ENCODE assay signal across 25 mouse cellular contexts in the genomic region with DNA sequence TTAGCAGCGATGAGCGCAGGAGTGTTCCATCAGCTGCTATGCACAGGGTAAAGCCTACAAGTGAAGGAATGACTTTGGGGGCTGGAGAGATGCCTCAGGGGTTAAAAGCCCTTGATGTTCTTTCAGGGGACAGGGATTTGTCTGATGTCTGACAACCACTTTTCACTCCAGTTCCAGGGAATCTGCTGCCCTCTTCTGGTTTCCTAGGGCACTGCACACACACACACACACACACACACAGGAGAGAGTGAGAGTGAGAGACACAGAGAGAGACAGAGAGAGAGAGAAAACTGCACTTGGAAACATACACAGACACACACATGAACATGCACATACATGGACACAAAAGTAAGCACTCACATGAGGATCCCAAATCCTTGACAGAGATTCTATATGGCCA. TPM values are rescaled to one million over a fixed set of nuclear protein-coding genes. Genes with fewer than 3 reads are reported as not detected.
A peak's percentile ranks its signal among the peaks of the same experiment; 100 is the strongest.
DNase-seq lines count a peak whose midpoint lies in the region; ATAC-seq and TF ChIP-seq lines count a peak whose summit lies in the region.
"Had no signal": no experiment of that assay in that cellular context is flagged by ENCODE, and none has a peak within 500 bp of the region (broad histone marks: within the 10 kb centered on the region; RNA-seq: fewer than 3 reads in every experiment).

No protein-coding gene starts in this region.

- no peaks in the 10 kb centered on the region for H3K9me3 ChIP-seq in hindbrain, postnatal 0 days (ENCODE audit: low read length)
- H3K9me3 ChIP-seq in hindbrain, embryonic 16.5 days (ENCODE audit: control insufficient read depth, low read length): no peaks in the 10 kb centered on the region
- H3K9me3 ChIP-seq in liver, embryonic 14.5 days (ENCODE audit: control insufficient read depth, low read length): no peaks in the 10 kb centered on the region; the same call in 1 of the 2 replicates
- H3K9me3 ChIP-seq in liver, embryonic 12.5 days (replicated peaks): no peaks in the 10 kb centered on the region
- peaks cover 9% of the 10 kb centered on the region for H3K9me3 ChIP-seq in E14TG2a.4 (ENCODE audit: low read length)
- H3K9me3 ChIP-seq: forebrain, embryonic 13.5 days; limb, embryonic 10.5 days had no signal

- TF ChIP-seq POLR2A in bone marrow macrophage, adult 2 months (IDR thresholded peaks at IDR 0.05; ENCODE audit: borderline replicate concordance, low read depth, low read length): no peak

- no peaks in the 10 kb centered on the region for H3K36me3 ChIP-seq in hindbrain, postnatal 0 days (ENCODE audit: insufficient read depth, low read length)
- H3K36me3 ChIP-seq in hindbrain, embryonic 16.5 days (ENCODE audit: control insufficient read depth, insufficient read depth, low read length): no peaks in the 10 kb centered on the region
- H3K36me3 ChIP-seq in liver, embryonic 14.5 days (replicated peaks; ENCODE audit: control insufficient read depth, insufficient read depth, low read depth): no peaks in the 10 kb centered on the region
- no peaks in the 10 kb centered on the region for H3K36me3 ChIP-seq in liver, embryonic 12.5 days
- H3K36me3 ChIP-seq in E14TG2a.4 (ENCODE audit: insufficient read depth, low read length): peaks cover 18% of the 10 kb centered on the region
- H3K36me3 ChIP-seq: embryonic facial prominence, embryonic 13.5 days; limb, embryonic 10.5 days; liver, embryonic 13.5 days; midbrain, embryonic 12.5 days had no signal

- 94% methylated on average over 2 of the region's 2 CpGs for WGBS in hindbrain, postnatal 0 days
- WGBS in hindbrain, embryonic 16.5 days: 100% methylated on average over 2 of the region's 2 CpGs
- 96% methylated on average over 2 of the region's 2 CpGs for WGBS in liver, embryonic 14.5 days (ENCODE audit: insufficient replicate concordance)
- 92% methylated on average over 2 of the region's 2 CpGs for WGBS in liver, embryonic 12.5 days (ENCODE audit: insufficient replicate concordance)

- H3K9ac ChIP-seq in hindbrain, postnatal 0 days (replicated peaks; ENCODE audit: low read length): no peak overlapping the region
- H3K9ac ChIP-seq in hindbrain, embryonic 16.5 days (ENCODE audit: low read depth, low read length): no peak overlapping the region
- no peak overlapping the region for H3K9ac ChIP-seq in liver, embryonic 14.5 days (replicated peaks)
- no peak overlapping the region for H3K9ac ChIP-seq in liver, embryonic 12.5 days
- H3K9ac ChIP-seq: embryonic facial prominence, embryonic 13.5 days; forebrain, embryonic 13.5 days; hindbrain, embryonic 14.5 days; liver, embryonic 13.5 days; midbrain, embryonic 12.5 days had no signal

- no peak overlapping the region for H3K4me3 ChIP-seq in hindbrain, postnatal 0 days (ENCODE audit: low read length)
- no peak overlapping the region for H3K4me3 ChIP-seq in hindbrain, embryonic 16.5 days (ENCODE audit: low read length)
- H3K4me3 ChIP-seq in liver, embryonic 14.5 days (ENCODE audit: insufficient read depth in 1 of 2, low read depth in 2 of 2, low read length in 2 of 2): no peak overlapping the region
- H3K4me3 ChIP-seq in liver, embryonic 12.5 days: no peak overlapping the region
- H3K4me3 ChIP-seq in E14TG2a.4 (replicated peaks; ENCODE audit: low read length): no peak overlapping the region
- no peak overlapping the region for H3K4me3 ChIP-seq in bone marrow macrophage, adult 2 months (ENCODE audit: insufficient read depth, low read length)
- H3K4me3 ChIP-seq: embryonic facial prominence, embryonic 13.5 days; erythroblast, embryonic 14.5 days; forebrain, embryonic 13.5 days; gastrocnemius, adult 2 months; limb, embryonic 10.5 days; liver, embryonic 13.5 days; midbrain, embryonic 12.5 days had no signal

- no peak for TF ChIP-seq EP300 in liver, embryonic 14.5 days (IDR thresholded peaks at IDR 0.05; ENCODE audit: low read depth)

- no peak for DNase-seq in hindbrain, postnatal 0 days (ENCODE audit: low spot score)
- no peak for DNase-seq in liver, embryonic 14.5 days (ENCODE audit: low read depth in 3 of 3, low spot score in 3 of 3)
- no peak for DNase-seq in embryo, embryonic 10 days (ENCODE audit: low spot score)
- DNase-seq: adrenal gland, postnatal 14 days; cerebellum, adult 11 months; cerebellum, postnatal 10 days; embryo, embryonic 11 days; gastrocnemius, adult 2 months; heart, postnatal 4 days; kidney, postnatal 10 days; liver, embryonic 13.5 days; thymus, adult 2 months; thymus, postnatal 4 days had no signal

- peak; percentile 39 for TF ChIP-seq CTCF in hindbrain, postnatal 0 days (IDR thresholded peaks at IDR 0.05; ENCODE audit: low read depth)
- TF ChIP-seq CTCF in liver, embryonic 14.5 days (IDR thresholded peaks at IDR 0.05; ENCODE audit: low read depth): peak; percentile 52
- peak; percentile 22; the same call in 1 of the 2 replicates for TF ChIP-seq CTCF in E14TG2a.4 (conservative IDR thresholded peaks at IDR 0.05; ENCODE audit: low read length)
- 0 out of 2 replicates have a peak, but pooled peaks have one; percentile 23 for TF ChIP-seq CTCF in bone marrow macrophage, adult 2 months (IDR thresholded peaks at IDR 0.05; ENCODE audit: low read depth, low read length)

- peaks cover 5% of the 10 kb centered on the region for H3K4me1 ChIP-seq in hindbrain, postnatal 0 days (ENCODE audit: insufficient read depth, low read length)
- H3K4me1 ChIP-seq in hindbrain, embryonic 16.5 days (ENCODE audit: control insufficient read depth, insufficient read depth, low read depth, low read length): peaks cover 11% of the 10 kb centered on the region
- peaks cover 7 to 13% of the 10 kb centered on the region in 2 experiments; a peak in 3 of 4 replicates for H3K4me1 ChIP-seq in liver, embryonic 14.5 days (replicated peaks; ENCODE audit: control insufficient read depth in 2 of 2, insufficient read depth in 2 of 2, low read length in 1 of 2)
- H3K4me1 ChIP-seq in liver, embryonic 12.5 days: peaks cover 17% of the 10 kb centered on the region
- H3K4me1 ChIP-seq in E14TG2a.4 (replicated peaks; ENCODE audit: low read depth, low read length): peaks cover 57% of the 10 kb centered on the region
- peaks cover 29% of the 10 kb centered on the region for H3K4me1 ChIP-seq in bone marrow macrophage, adult 2 months (ENCODE audit: control insufficient read depth, insufficient read depth, low read length)

- H3K27ac ChIP-seq in hindbrain, postnatal 0 days: no peak overlapping the region
- H3K27ac ChIP-seq in hindbrain, embryonic 16.5 days (ENCODE audit: low read depth, low read length): no peak overlapping the region
- H3K27ac ChIP-seq in liver, embryonic 14.5 days: no peak overlapping the region
- H3K27ac ChIP-seq in liver, embryonic 12.5 days: no peak overlapping the region
- H3K27ac ChIP-seq in bone marrow macrophage, adult 2 months (ENCODE audit: insufficient read depth, low read depth, low read length): no peak overlapping the region
- H3K27ac ChIP-seq: embryonic facial prominence, embryonic 13.5 days; forebrain, embryonic 13.5 days; gastrocnemius, adult 2 months; hindbrain, embryonic 14.5 days; limb, embryonic 10.5 days; liver, embryonic 13.5 days; midbrain, embryonic 12.5 days had no signal

- no peak for ATAC-seq in hindbrain, postnatal 0 days
- ATAC-seq in hindbrain, embryonic 16.5 days: no peak
- ATAC-seq in liver, embryonic 14.5 days (ENCODE audit: insufficient read depth): no peak
- no peak for ATAC-seq in liver, embryonic 12.5 days
- ATAC-seq: CD4-positive, CD25-positive, alpha-beta regulatory T cell, adult 4 months; forebrain, embryonic 13.5 days; intestine, embryonic 16.5 days had no signal

- H3K27me3 ChIP-seq in hindbrain, postnatal 0 days (ENCODE audit: insufficient read depth, low read length): no peaks in the 10 kb centered on the region
- no peaks in the 10 kb centered on the region for H3K27me3 ChIP-seq in hindbrain, embryonic 16.5 days (replicated peaks; ENCODE audit: control insufficient read depth, insufficient read depth, low read length)
- no peaks in the 10 kb centered on the region for H3K27me3 ChIP-seq in liver, embryonic 14.5 days (ENCODE audit: control insufficient read depth, insufficient read depth, low read length)
- peaks cover 17% of the 10 kb centered on the region; the same call in 1 of the 2 replicates for H3K27me3 ChIP-seq in liver, embryonic 12.5 days (replicated peaks)
- no peaks in the 10 kb centered on the region for H3K27me3 ChIP-seq in E14TG2a.4 (ENCODE audit: insufficient read depth, low read length)

- no peak overlapping the region for H3K4me2 ChIP-seq in hindbrain, postnatal 0 days (ENCODE audit: low read depth, low read length)
- no peak overlapping the region for H3K4me2 ChIP-seq in hindbrain, embryonic 16.5 days (ENCODE audit: low read length)
- no peak overlapping the region for H3K4me2 ChIP-seq in liver, embryonic 14.5 days (ENCODE audit: low read depth)
- H3K4me2 ChIP-seq in liver, embryonic 12.5 days: no peak overlapping the region
- H3K4me2 ChIP-seq: embryonic facial prominence, embryonic 13.5 days; forebrain, embryonic 13.5 days; hindbrain, embryonic 14.5 days; liver, embryonic 13.5 days; midbrain, embryonic 12.5 days had no signal

RNA-seq across cellular contexts. Expression of gene Tmem154, which starts 7.1 kb away (rescaled TPM):
- 0.37 and 0.90 TPM in 2 replicates for total RNA-seq in hindbrain, postnatal 0 days (2014; rRNA removed)
- 0.89 and 1.00 TPM in 2 replicates for polyA plus RNA-seq in hindbrain, postnatal 0 days (2015; fragmentation: Nextera tagmentation; extraction: Ambion mirVana)
- 1.2 and 1.5 TPM in 2 replicates for polyA plus RNA-seq in hindbrain, embryonic 16.5 days (2015; fragmentation: Nextera tagmentation; extraction: Ambion mirVana)
- polyA plus RNA-seq in liver, embryonic 14.5 days (2012; rRNA removed): 0.41 and 0.63 TPM in 2 replicates
- 1.2 and 1.3 TPM in 2 replicates for polyA plus RNA-seq in liver, embryonic 14.5 days (2014; fragmentation: Nextera tagmentation; extraction: Ambion mirVana)
- polyA plus RNA-seq in liver, embryonic 12.5 days (2016; fragmentation: Nextera tagmentation; extraction: Ambion mirVana): 0.55 and 0.81 TPM in 2 replicates
- 5.4 and 5.9 TPM in 2 replicates for polyA plus RNA-seq in bone marrow macrophage, adult 2 months (2012; ENCODE audit: insufficient read depth, insufficient read length, missing spikeins)
